Mouse (Mus musculus): Measurements from ENCODE around the gene Gm7029. TPM values are rescaled to one million over a fixed set of nuclear protein-coding genes. Genes with fewer than 3 reads are reported as not detected.
A peak's percentile ranks its signal among the peaks of the same experiment; 100 is the strongest.
"Not testable (repeated sequence)": the region's sequence is repeated elsewhere in the genome, so short reads cannot be mapped to it uniquely, and the experiment has no call there.

Gm7029 gene
- total RNA-seq, 2 experiments from 2014 or later: not detected

- peak; percentile 99 to 100 for DNase-seq (ENCODE audit: low spot score in 2 of 2)
- intact Hi-C loops (cut with DNase I): no loop called here
Measured at GRCm38 (mm10) chr17:33890533-33891059, 17.0 kb downstream of the Gm7029 start, which contains the start of gene Kifc1. Kifc1 (minus strand) TSS chr17:33890661.

- no peak for DNase-seq (ENCODE audit: low spot score in 2 of 2)
- intact Hi-C loops (cut with DNase I): no loop called here
Measured at GRCm38 (mm10) chr17:33891357-33891756, 17.7 kb downstream of the Gm7029 start.

GRCm38 (mm10) chr17:33891892-33892291, 18.3 kb downstream of the Gm7029 start:
- intact Hi-C loops (cut with DNase I): not testable (repeated sequence)

GRCm38 (mm10) chr17:33892429-33892828, 18.8 kb downstream of the Gm7029 start:
- intact Hi-C loops (cut with DNase I): no loop called here
- no peak for DNase-seq (ENCODE audit: low spot score in 2 of 2)

More at GRCm38 (mm10) chr17:33891892-33892291, 18.3 kb downstream of the Gm7029 start:
- not testable (repeated sequence) for DNase-seq (ENCODE audit: low spot score in 2 of 2)

- DNase-seq (ENCODE audit: low spot score in 2 of 2); intact Hi-C loops (cut with DNase I): not testable (repeated sequence)
Measured at GRCm38 (mm10) chr17:33893011-33893410, 19.4 kb downstream of the Gm7029 start.

GRCm38 (mm10) chr17:33897114-33897794, 23.6 kb downstream of the Gm7029 start:
- intact Hi-C loops (cut with DNase I): no loop called here
- no peak for DNase-seq (ENCODE audit: low spot score in 2 of 2)

GRCm38 (mm10) chr17:33898193-33898592, 24.6 kb downstream of the Gm7029 start:
- DNase-seq (ENCODE audit: low spot score in 2 of 2); intact Hi-C loops (cut with DNase I): not testable (repeated sequence)

GRCm38 (mm10) chr17:33899642-33900041, 26.0 kb downstream of the Gm7029 start:
- DNase-seq (ENCODE audit: low spot score in 2 of 2): no peak
- intact Hi-C loops (cut with DNase I): no loop called here

GRCm38 (mm10) chr17:33900281-33900988, 26.8 kb downstream of the Gm7029 start:
- no peak for DNase-seq (ENCODE audit: low spot score in 2 of 2)
- intact Hi-C loops (cut with DNase I): no loop called here

- no peak for DNase-seq (ENCODE audit: low spot score in 2 of 2)
- intact Hi-C loops (cut with DNase I): no loop called here
Measured at GRCm38 (mm10) chr17:33900989-33901314, 27.3 kb downstream of the Gm7029 start.

- intact Hi-C loops (cut with DNase I): no loop called here
- no peak for DNase-seq (ENCODE audit: low spot score in 2 of 2)
Measured at GRCm38 (mm10) chr17:33901653-33902052, 28.0 kb downstream of the Gm7029 start.

- intact Hi-C loops (cut with DNase I): no loop called here
- DNase-seq (ENCODE audit: low spot score in 2 of 2): no peak
Measured at GRCm38 (mm10) chr17:33902079-33902478, 28.4 kb downstream of the Gm7029 start.

GRCm38 (mm10) chr17:33902491-33902890, 28.9 kb downstream of the Gm7029 start:
- DNase-seq (ENCODE audit: low spot score in 2 of 2): no peak
- intact Hi-C loops (cut with DNase I): no loop called here

GRCm38 (mm10) chr17:33903911-33904651, 30.4 kb downstream of the Gm7029 start:
- DNase-seq (ENCODE audit: low spot score in 2 of 2); intact Hi-C loops (cut with DNase I): not testable (repeated sequence)

- DNase-seq (ENCODE audit: low spot score in 2 of 2); intact Hi-C loops (cut with DNase I): not testable (repeated sequence)
Measured at GRCm38 (mm10) chr17:33904835-33905234, 31.2 kb downstream of the Gm7029 start, which contains the start of gene Platr17. Platr17 (plus strand) TSS chr17:33905135.

- intact Hi-C loops (cut with DNase I): no loop called here
- DNase-seq (ENCODE audit: low spot score in 2 of 2): peak in 1 of 2 experiments; percentile 52
Measured at GRCm38 (mm10) chr17:33908331-33909076, 34.9 kb downstream of the Gm7029 start.

GRCm38 (mm10) chr17:33909077-33909868, 35.6 kb downstream of the Gm7029 start, which contains the start of gene Daxx:
Daxx (plus strand) TSS chr17:33909414.
- peak; percentile 99 for DNase-seq (ENCODE audit: low spot score in 2 of 2)
- intact Hi-C loops (cut with DNase I): no loop called here

- intact Hi-C loops (cut with DNase I): no loop called here
- DNase-seq (ENCODE audit: low spot score in 2 of 2): peak in 1 of 2 experiments; percentile 42
Measured at GRCm38 (mm10) chr17:33909869-33910250, 36.2 kb downstream of the Gm7029 start.

Measured in left cerebral cortex, postnatal 25 days (tissue).